ENCODE assay signal across 29 mouse cellular contexts in the genomic region with DNA sequence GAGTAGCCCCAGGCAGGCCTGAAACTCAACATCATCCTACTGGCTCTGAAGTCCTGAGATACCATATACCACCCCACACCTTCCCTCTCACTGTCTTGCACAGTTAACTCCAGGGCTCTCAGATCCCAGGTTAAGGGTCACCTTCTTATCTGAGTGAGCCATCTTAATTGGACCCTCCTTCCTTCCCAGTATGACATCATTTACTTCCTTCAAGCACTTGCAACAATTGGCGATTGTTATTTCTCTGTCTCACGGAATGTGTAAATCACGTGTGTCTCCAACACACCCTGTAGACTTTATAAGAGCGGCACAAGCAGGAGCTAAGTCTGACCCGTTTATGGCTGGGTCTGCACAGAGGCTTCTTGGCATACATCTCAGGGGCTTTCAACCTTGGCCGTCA. TPM values are rescaled to one million over a fixed set of nuclear protein-coding genes. Genes with fewer than 3 reads are reported as not detected.
A peak's percentile ranks its signal among the peaks of the same experiment; 100 is the strongest.
DNase-seq lines count a peak whose midpoint lies in the region; ATAC-seq and TF ChIP-seq lines count a peak whose summit lies in the region.
"Had no signal": no experiment of that assay in that cellular context is flagged by ENCODE, and none has a peak within 500 bp of the region (broad histone marks: within the 10 kb centered on the region; RNA-seq: fewer than 3 reads in every experiment).

No protein-coding gene starts in this region.

- peaks cover 22% of the 10 kb centered on the region for H3K4me1 ChIP-seq in intestine, embryonic 15.5 days (replicated peaks)
- peaks cover 15% of the 10 kb centered on the region; the same call in 1 of the 2 replicates for H3K4me1 ChIP-seq in stomach, embryonic 14.5 days (ENCODE audit: control insufficient read depth, insufficient read depth, low read length)

- no peak overlapping the region for H3K4me3 ChIP-seq in intestine, embryonic 15.5 days (replicated peaks)
- no peak overlapping the region for H3K4me3 ChIP-seq in stomach, embryonic 14.5 days (ENCODE audit: low read depth, low read length)
- H3K4me3 ChIP-seq in gastrocnemius, adult 2 months: no peak overlapping the region
- H3K4me3 ChIP-seq: embryonic facial prominence, embryonic 13.5 days; kidney, embryonic 15.5 days; limb, embryonic 13.5 days; midbrain, embryonic 13.5 days had no signal

- no peaks in the 10 kb centered on the region for H3K36me3 ChIP-seq in intestine, embryonic 15.5 days
- no peaks in the 10 kb centered on the region for H3K36me3 ChIP-seq in stomach, embryonic 14.5 days (ENCODE audit: control insufficient read depth, insufficient read depth, low read length)
- H3K36me3 ChIP-seq: embryonic facial prominence, embryonic 13.5 days; kidney, embryonic 15.5 days; limb, embryonic 13.5 days; midbrain, embryonic 13.5 days had no signal

- 36% methylated on average over 6 of the region's 6 CpGs for WGBS in intestine, embryonic 15.5 days
- 60% methylated on average over 6 of the region's 6 CpGs for WGBS in stomach, embryonic 14.5 days

- H3K27me3 ChIP-seq in intestine, embryonic 15.5 days (replicated peaks): no peaks in the 10 kb centered on the region
- no peaks in the 10 kb centered on the region for H3K27me3 ChIP-seq in stomach, embryonic 14.5 days (ENCODE audit: control insufficient read depth, insufficient read depth, low read length)
- H3K27me3 ChIP-seq: embryonic facial prominence, embryonic 13.5 days; kidney, embryonic 15.5 days; midbrain, embryonic 13.5 days had no signal

- H3K9me3 ChIP-seq in intestine, embryonic 15.5 days: no peaks in the 10 kb centered on the region
- no peaks in the 10 kb centered on the region for H3K9me3 ChIP-seq in stomach, embryonic 14.5 days (ENCODE audit: control insufficient read depth, low read depth, low read length)
- H3K9me3 ChIP-seq: embryonic facial prominence, embryonic 13.5 days; kidney, embryonic 15.5 days; limb, embryonic 13.5 days; midbrain, embryonic 13.5 days had no signal

- H3K9ac ChIP-seq in intestine, embryonic 15.5 days: no peak overlapping the region
- H3K9ac ChIP-seq in stomach, embryonic 14.5 days (replicated peaks; ENCODE audit: low read depth, low read length): no peak overlapping the region
- H3K9ac ChIP-seq: embryonic facial prominence, embryonic 13.5 days; kidney, embryonic 15.5 days; limb, embryonic 13.5 days; midbrain, embryonic 13.5 days had no signal

- peak; percentile 35 for DNase-seq in lung, postnatal 36 days
- DNase-seq in lung, postnatal 4 days: no peak
- DNase-seq in spleen, postnatal 36 days (ENCODE audit: low spot score in 2 of 2): no peak
- DNase-seq in gastrocnemius, adult 2 months: no peak
- DNase-seq in testis, postnatal 10 days (ENCODE audit: low spot score): no peak
- DNase-seq: adrenal gland, postnatal 14 days; B cell, adult 2 months; cerebellum, adult 11 months; cerebellum, adult 9-11 months; gastrocnemius, postnatal 10 days; heart, postnatal 14 days; kidney, adult 11 months; kidney, postnatal 36 days; right cerebral cortex, postnatal 25 days; spleen, adult 18-20 months; thymus, adult 18-20 months; thymus, postnatal 25 days had no signal

- peak; percentile 92 for ATAC-seq in intestine, embryonic 15.5 days
- ATAC-seq in stomach, embryonic 14.5 days (ENCODE audit: insufficient number of reproducible peaks, insufficient read depth, low FRiP score, low read depth): peak; percentile 39; the same call in 1 of the 2 replicates
- ATAC-seq: forebrain, embryonic 16.5 days; hindbrain, embryonic 16.5 days; midbrain, embryonic 13.5 days had no signal

- intact Hi-C loops in gastrocnemius, adult 2 months (cut with DNase I): no loop called here

- 0 out of 2 replicates have a peak overlapping the region, but pooled peaks have one; percentile 32 for H3K27ac ChIP-seq in intestine, embryonic 15.5 days
- H3K27ac ChIP-seq in stomach, embryonic 14.5 days (ENCODE audit: low read length): no peak overlapping the region
- H3K27ac ChIP-seq in gastrocnemius, adult 2 months: no peak overlapping the region
- H3K27ac ChIP-seq: embryonic facial prominence, embryonic 13.5 days; kidney, embryonic 15.5 days; limb, embryonic 13.5 days; macrophage; midbrain, embryonic 13.5 days had no signal

- H3K4me2 ChIP-seq in intestine, embryonic 15.5 days (replicated peaks): peak overlapping the region; percentile 9; the same call in 1 of the 2 replicates
- H3K4me2 ChIP-seq in stomach, embryonic 14.5 days (replicated peaks; ENCODE audit: low read depth, low read length): no peak overlapping the region
- H3K4me2 ChIP-seq: embryonic facial prominence, embryonic 13.5 days; kidney, embryonic 15.5 days; limb, embryonic 13.5 days; liver, embryonic 11.5 days; midbrain, embryonic 13.5 days had no signal

- no peak for TF ChIP-seq CTCF in gastrocnemius, adult 2 months (IDR thresholded peaks at IDR 0.05)

RNA-seq across cellular contexts. Expression of a gene that starts 35.1 kb away (rescaled TPM):
- polyA plus RNA-seq in intestine, embryonic 15.5 days (2015; fragmentation: Nextera tagmentation; extraction: Ambion mirVana): 14.0 and 14.1 TPM in 2 replicates
- polyA plus RNA-seq in stomach, embryonic 14.5 days (2014; fragmentation: Nextera tagmentation; extraction: Ambion mirVana): 6.8 and 7.0 TPM in 2 replicates
- not detected for total RNA-seq in gastrocnemius, adult 2 months (2021)
- total RNA-seq: megakaryocyte-erythroid progenitor cell, adult 5-6 weeks; monocyte, adult 5-6 weeks had no signal
